Mouse (Mus musculus): ENCODE data around the gene Dpyd. TPM values are rescaled to one million over a fixed set of nuclear protein-coding genes. Genes with fewer than 3 reads are reported as not detected.

Dpyd gene
- total RNA-seq (2018; cell fraction: chromatin; rRNA removed): under 1 TPM in 1 of 26 experiments, not detected in 25; 0.32 TPM
- not detected for total RNA-seq (2018; cell fraction: cytosol; rRNA removed)
- not detected for total RNA-seq (2018; cell fraction: nucleus; rRNA removed)
- not detected in 3 replicates for polyA plus RNA-seq (2018)

GRCm38 (mm10) chr3:118561554-118562310 lies at the start of gene Dpyd:
Dpyd (plus strand) TSS chr3:118562129.
- H3K27ac ChIP-seq: no peak within 1 kb of the TSS
- H3K36me3 ChIP-seq (ENCODE audit: inconsistent target): no peaks in the 10 kb centered on the region
- no peaks in the 10 kb centered on the region for H3K79me2 ChIP-seq (ENCODE audit: inconsistent target)
- 11% methylated on average over 19 of the region's 19 CpGs for WGBS (ENCODE audit: missing documents)
- H3K4me3 ChIP-seq (ENCODE audit: inconsistent target): no peak within 1 kb of the TSS

DNA sequence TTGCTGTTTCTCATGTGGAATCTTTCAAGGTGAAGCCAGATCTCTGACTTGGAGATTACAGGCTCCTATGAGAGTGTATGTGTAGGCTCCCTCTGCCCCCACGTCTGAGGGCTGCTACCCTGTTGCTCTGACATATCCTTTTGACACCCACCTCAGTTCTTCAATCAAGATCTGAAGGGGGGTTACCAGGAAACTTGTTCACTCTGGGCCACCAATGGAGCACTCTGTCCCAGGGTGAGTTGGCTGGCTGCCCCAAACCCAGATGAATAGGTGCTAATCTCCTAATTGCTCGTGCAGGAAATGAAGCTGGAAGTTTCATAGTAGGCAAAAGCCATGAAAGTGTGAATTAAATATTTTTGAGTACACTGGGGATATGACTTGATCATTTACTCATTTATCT lies 24.3 kb upstream of the Dpyd start:
- no peaks in the 10 kb centered on the region for H3K36me3 ChIP-seq (ENCODE audit: inconsistent target)
- 53% methylated on average over 2 of the region's 2 CpGs for WGBS (ENCODE audit: missing documents)
- no peak overlapping the region for H3K4me3 ChIP-seq (ENCODE audit: inconsistent target)
- no peak overlapping the region for H3K27ac ChIP-seq
- H3K79me2 ChIP-seq (ENCODE audit: inconsistent target): no peaks in the 10 kb centered on the region

- Histone ChIP-seq H3K36me3 (ENCODE audit: inconsistent target) (no peaks in the 10 kb centered on the region), H3K4me3 (ENCODE audit: inconsistent target) (no peak overlapping the region), H3K79me2 (ENCODE audit: inconsistent target) (no peaks in the 10 kb centered on the region), H3K27ac (no peak overlapping the region)
- 68% methylated on average over 6 of the region's 6 CpGs for WGBS (ENCODE audit: missing documents)
Observed at GRCm38 (mm10) chr3:118541766-118542165, 20.2 kb upstream of the Dpyd start.

DNA sequence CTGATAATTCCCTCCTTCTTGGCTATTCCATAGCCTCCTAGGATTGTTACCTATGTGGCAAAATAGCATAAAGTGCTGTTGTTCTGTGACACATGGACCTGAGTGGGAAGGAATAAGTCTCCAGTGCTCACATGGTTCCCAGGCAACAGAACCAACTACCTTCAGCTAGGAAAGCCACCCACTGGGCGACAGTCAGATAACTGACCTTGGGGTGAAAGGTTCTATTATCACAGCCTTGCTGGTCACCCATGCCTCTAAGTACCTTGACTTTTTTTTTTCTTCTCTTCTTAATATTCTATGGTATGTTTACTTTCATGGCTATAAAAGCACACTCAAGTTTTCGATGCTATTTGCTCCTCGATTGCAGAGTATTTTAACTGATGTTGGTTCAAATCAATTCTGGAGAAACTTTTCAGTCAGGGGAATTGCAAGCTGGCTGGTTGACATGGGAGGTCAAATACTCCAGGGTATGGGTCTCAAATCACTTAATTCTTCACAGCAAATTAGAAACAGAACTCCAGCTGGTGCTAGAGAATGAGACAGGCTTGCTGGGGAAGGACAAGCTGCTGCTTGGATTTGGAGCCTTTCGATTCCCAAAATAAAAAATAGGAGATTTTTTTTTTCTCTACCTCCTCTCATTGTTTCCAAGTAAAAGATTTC lies 14.2 kb upstream of the Dpyd start:
- WGBS (ENCODE audit: missing documents): 76% methylated on average over 4 of the region's 4 CpGs
- H3K4me3 ChIP-seq (ENCODE audit: inconsistent target): no peak overlapping the region
- no peaks in the 10 kb centered on the region for H3K79me2 ChIP-seq (ENCODE audit: inconsistent target)
- H3K27ac ChIP-seq: no peak overlapping the region
- no peaks in the 10 kb centered on the region for H3K36me3 ChIP-seq (ENCODE audit: inconsistent target)

- H3K36me3 ChIP-seq (ENCODE audit: inconsistent target): no peaks in the 10 kb centered on the region
- H3K4me3 ChIP-seq (ENCODE audit: inconsistent target): no peak overlapping the region
- 55% methylated on average over 1 of the region's 1 CpGs for WGBS (ENCODE audit: missing documents)
- H3K79me2 ChIP-seq (ENCODE audit: inconsistent target): no peaks in the 10 kb centered on the region
- no peak overlapping the region for H3K27ac ChIP-seq
Observed at GRCm38 (mm10) chr3:118557605-118558004, 4.3 kb upstream of the Dpyd start.

- Histone ChIP-seq H3K27ac (no peak overlapping the region), H3K4me3 (ENCODE audit: inconsistent target) (no peak overlapping the region), H3K36me3 (ENCODE audit: inconsistent target) (no peaks in the 10 kb centered on the region), H3K79me2 (ENCODE audit: inconsistent target) (no peaks in the 10 kb centered on the region)
- 96% methylated on average over 2 of the region's 2 CpGs for WGBS (ENCODE audit: missing documents)
Observed at GRCm38 (mm10) chr3:118559936-118560335, 2.0 kb upstream of the Dpyd start.

DNA sequence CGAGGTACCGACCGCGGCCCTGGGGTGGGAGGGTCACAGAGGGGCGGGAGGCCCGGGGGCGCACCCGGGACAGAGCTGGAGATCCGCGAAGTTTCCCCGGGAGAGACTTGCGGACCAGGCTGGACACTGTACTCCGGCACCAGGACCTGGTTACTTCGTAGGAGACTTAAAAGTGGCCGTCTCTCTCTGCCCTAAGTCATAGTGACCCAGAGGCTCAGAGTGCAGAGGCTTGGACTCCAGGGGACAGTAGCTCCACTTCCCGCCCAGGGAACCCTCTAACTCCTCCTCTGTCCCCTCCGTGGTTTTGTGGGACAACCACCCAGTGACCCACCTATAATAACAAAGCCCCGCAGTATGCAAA lies 362 bp downstream of the Dpyd start:
- 4% methylated on average over 15 of the region's 18 CpGs for WGBS (ENCODE audit: missing documents)

GRCm38 (mm10) chr3:118566779-118567178 lies 4.8 kb downstream of the Dpyd start:
- no peaks in the 10 kb centered on the region for H3K79me2 ChIP-seq (ENCODE audit: inconsistent target)
- H3K27ac ChIP-seq: no peak overlapping the region
- H3K4me3 ChIP-seq (ENCODE audit: inconsistent target): no peak overlapping the region
- WGBS (ENCODE audit: missing documents): 85% methylated on average over 5 of the region's 5 CpGs
- H3K36me3 ChIP-seq (ENCODE audit: inconsistent target): no peaks in the 10 kb centered on the region

More for the DNA sequence above, 362 bp downstream of the Dpyd start:
- H3K4me3 ChIP-seq (ENCODE audit: inconsistent target): no peak overlapping the region
- no peak overlapping the region for H3K27ac ChIP-seq
- no peaks in the 10 kb centered on the region for H3K36me3 ChIP-seq (ENCODE audit: inconsistent target)
- H3K79me2 ChIP-seq (ENCODE audit: inconsistent target): no peaks in the 10 kb centered on the region

- Histone ChIP-seq H3K27ac (no peak overlapping the region), H3K4me3 (ENCODE audit: inconsistent target) (no peak overlapping the region), H3K79me2 (ENCODE audit: inconsistent target) (no peaks in the 10 kb centered on the region), H3K36me3 (ENCODE audit: inconsistent target) (no peaks in the 10 kb centered on the region)
- 89% methylated on average over 7 of the region's 7 CpGs for WGBS (ENCODE audit: missing documents)
Observed at GRCm38 (mm10) chr3:118570197-118570596, 8.3 kb downstream of the Dpyd start.

GRCm38 (mm10) chr3:118590559-118590958 lies 28.6 kb downstream of the Dpyd start:
- 91% methylated on average over 1 of the region's 1 CpGs for WGBS (ENCODE audit: missing documents)
- no peak overlapping the region for H3K27ac ChIP-seq
- H3K36me3 ChIP-seq (ENCODE audit: inconsistent target): no peaks in the 10 kb centered on the region
- H3K79me2 ChIP-seq (ENCODE audit: inconsistent target): no peaks in the 10 kb centered on the region
- no peak overlapping the region for H3K4me3 ChIP-seq (ENCODE audit: inconsistent target)

GRCm38 (mm10) chr3:118594864-118595263 lies 32.9 kb downstream of the Dpyd start:
- WGBS (ENCODE audit: missing documents): 94% methylated on average over 4 of the region's 4 CpGs
- Histone ChIP-seq H3K36me3 (ENCODE audit: inconsistent target) (no peaks in the 10 kb centered on the region), H3K79me2 (ENCODE audit: inconsistent target) (no peaks in the 10 kb centered on the region), H3K4me3 (ENCODE audit: inconsistent target) (no peak overlapping the region), H3K27ac (no peak overlapping the region)

- Histone ChIP-seq H3K4me3 (ENCODE audit: inconsistent target) (no peak overlapping the region), H3K27ac (no peak overlapping the region), H3K36me3 (ENCODE audit: inconsistent target) (no peaks in the 10 kb centered on the region), H3K79me2 (ENCODE audit: inconsistent target) (no peaks in the 10 kb centered on the region)
- WGBS (ENCODE audit: missing documents): 77% methylated on average over 2 of the region's 2 CpGs
Observed at GRCm38 (mm10) chr3:118595693-118596092, 33.8 kb downstream of the Dpyd start.

DNA sequence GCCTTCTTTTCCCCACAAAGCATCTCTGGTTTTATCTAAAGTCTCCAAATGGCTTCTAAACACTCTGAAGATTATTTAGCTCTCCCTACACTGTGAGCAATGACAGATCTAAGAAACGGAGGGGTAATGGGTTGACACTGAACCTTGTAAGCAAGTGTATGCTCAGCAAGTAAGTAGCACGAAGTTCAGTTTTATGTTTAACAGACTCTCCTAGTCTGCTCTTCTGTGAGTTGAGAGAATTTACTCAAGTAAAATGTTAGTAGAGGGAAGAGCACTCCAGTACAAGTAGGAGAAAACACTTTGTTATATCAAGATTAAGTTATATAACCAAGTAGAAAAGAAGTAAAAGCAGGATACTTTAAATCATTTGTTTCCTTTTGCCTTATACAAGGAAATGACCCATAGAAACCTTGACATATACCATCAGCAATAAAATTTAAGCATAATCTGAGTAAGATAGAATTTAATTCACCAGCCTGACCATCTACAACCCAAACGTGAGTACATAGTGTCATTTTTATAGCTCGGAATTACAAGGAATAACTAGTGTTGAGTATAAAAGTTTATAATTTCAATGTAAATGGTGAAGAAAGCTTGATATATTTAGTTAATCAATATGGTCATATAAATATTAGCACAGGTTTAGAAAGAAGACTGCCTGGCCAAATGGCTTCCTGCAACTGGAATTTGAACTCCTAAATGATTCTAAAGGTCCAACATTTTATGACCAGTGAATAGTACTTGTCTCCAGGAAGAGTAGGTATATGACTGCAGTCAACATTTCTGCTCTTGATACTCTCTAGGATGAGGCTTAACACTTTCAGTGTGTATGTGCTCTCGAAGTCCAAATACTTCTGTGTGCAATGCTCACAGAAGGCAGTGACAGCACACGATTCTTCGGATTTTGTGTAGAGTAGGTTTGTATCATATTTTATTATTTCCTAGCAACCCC lies 40.0 kb downstream of the Dpyd start:
- Histone ChIP-seq H3K79me2 (ENCODE audit: inconsistent target) (no peaks in the 10 kb centered on the region), H3K4me3 (ENCODE audit: inconsistent target) (no peak overlapping the region), H3K36me3 (ENCODE audit: inconsistent target) (no peaks in the 10 kb centered on the region), H3K27ac (no peak overlapping the region)
- WGBS (ENCODE audit: missing documents): 87% methylated on average over 7 of the region's 7 CpGs

DNA sequence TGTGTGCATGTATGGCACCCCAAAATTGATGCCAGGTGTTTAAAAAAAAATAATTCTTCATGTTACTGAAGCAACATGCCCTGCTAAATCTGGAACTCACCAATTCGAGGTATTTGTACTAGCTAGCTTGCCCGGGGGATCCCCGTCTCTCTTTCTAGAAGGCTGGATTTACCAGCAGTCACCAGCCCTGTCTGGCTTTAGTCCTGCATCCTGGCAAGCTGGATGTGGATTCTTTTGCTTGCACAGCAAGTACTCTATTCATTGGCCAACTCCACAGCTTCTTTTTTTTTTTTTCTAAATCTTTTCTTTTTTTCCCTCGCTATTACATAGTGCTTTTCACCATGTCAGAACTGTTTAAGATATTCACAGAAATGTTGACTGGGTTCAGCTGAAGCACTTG lies 46.8 kb downstream of the Dpyd start:
- Histone ChIP-seq H3K4me3 (ENCODE audit: inconsistent target) (no peak overlapping the region), H3K36me3 (ENCODE audit: inconsistent target) (no peaks in the 10 kb centered on the region)

More for the DNA sequence above, 46.8 kb downstream of the Dpyd start:
- H3K79me2 ChIP-seq (ENCODE audit: inconsistent target): no peaks in the 10 kb centered on the region
- no peak overlapping the region for H3K27ac ChIP-seq
- WGBS (ENCODE audit: missing documents): 81% methylated on average over 4 of the region's 4 CpGs

Data from macrophage (primary cell).